Mouse (Mus musculus) kidney, adult 11 months (tissue): ENCODE measurements around the gene Ttc3.

Experiments
- DNase-seq: peaks from one replicate; pipeline ENCODE4 v3.0.0; 2022

The Ttc3 gene

DNA sequence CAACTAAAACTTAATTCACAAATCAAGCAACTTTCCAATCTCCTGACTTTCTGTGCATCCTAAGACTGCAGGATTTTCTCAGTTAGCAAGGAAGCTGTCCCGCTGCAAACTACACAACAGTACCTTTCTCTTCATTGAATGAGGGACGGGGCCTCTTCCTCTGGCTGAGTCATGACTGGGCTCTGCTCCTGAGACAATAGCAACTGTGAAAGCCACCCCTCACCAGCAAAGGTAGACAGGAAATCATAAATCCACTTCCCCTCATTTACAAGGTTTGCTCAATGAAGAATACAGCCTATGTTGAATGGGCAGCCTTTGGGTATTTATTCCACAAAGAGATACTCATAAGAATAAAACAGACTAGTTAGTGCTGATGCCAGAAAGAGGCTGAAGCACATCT is 139.6 kb downstream of the Ttc3 start:
- no peak for DNase-seq

DNA sequence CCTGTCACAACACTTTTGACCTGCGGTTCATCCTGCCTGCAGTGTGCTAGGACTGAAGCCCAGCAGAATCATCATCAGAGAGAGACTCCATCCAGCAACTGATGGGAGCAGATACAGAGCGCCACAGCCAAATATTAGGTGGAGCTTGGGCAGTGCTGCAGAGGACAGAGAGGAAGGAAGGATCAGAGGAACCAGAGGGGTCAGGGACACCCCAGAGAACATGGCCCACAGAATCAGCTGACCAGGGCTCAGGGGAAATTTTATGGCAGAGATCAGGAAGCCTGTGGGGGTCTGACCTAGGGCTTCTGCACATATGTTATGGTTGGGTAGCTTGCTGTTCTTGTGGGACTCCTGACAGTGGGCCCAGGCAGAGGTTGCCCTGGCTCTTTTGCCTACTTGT is 147.2 kb downstream of the Ttc3 start:
- DNase-seq, result no peak
